Mouse (Mus musculus) MEL (cell line): Measurements from ENCODE around the gene Asb16. TPM values are rescaled to one million over a fixed set of nuclear protein-coding genes. Genes with fewer than 3 reads are reported as not detected.

Experiments
- DNase-seq: peaks from one replicate; pipeline ENCODE4 v3.0.0; 2011; ENCODE audit warnings: low read depth, low spot score
- H3K27ac ChIP-seq: 2 replicates; pipeline ENCODE4 v1.5.1; 2012; ENCODE audit warnings: low read depth, mild to moderate bottlenecking, control low read depth, low read length, moderate library complexity; ENCODE audit not compliant: control insufficient read depth
- H3K27me3 ChIP-seq, 2 experiments: fragments of 150-350 bp in 1 of 2; sonication (generic) in 1 of 2; 2 replicates each; pipeline ENCODE4 v1.6.1; 2012; ENCODE audit warnings: low read length in 2 of 2, mild to moderate bottlenecking in 2 of 2, improper control_type of control experiment in 1 of 2, moderate library complexity in 1 of 2; ENCODE audit not compliant: insufficient read depth in 2 of 2, control insufficient read depth in 1 of 2
- H3K36me3 ChIP-seq, 2 experiments: 2 replicates each; pipeline ENCODE4 v1.6.1; 2012 to 2014; ENCODE audit warnings: low read length in 2 of 2, improper control_type of control experiment in 1 of 2, inconsistent platforms in 1 of 2, mild to moderate bottlenecking in 1 of 2; ENCODE audit not compliant: insufficient read depth in 2 of 2, control insufficient read depth in 1 of 2
- H3K4me1 ChIP-seq, 2 experiments: fragments of 150-350 bp in 1 of 2; sonication (generic) in 1 of 2; 2 replicates each; pipeline ENCODE4 v1.6.1; 2012; ENCODE audit warnings: low read length in 2 of 2, improper control_type of control experiment in 1 of 2, mild to moderate bottlenecking in 1 of 2; ENCODE audit not compliant: insufficient read depth in 2 of 2, control insufficient read depth in 1 of 2
- H3K4me3 ChIP-seq, 2 experiments: fragments of 150-350 bp in 1 of 2; sonication (generic) in 1 of 2; 2 replicates each; pipeline ENCODE4 v1.5.1; 2012; ENCODE audit warnings: low read depth in 2 of 2, low read length in 2 of 2, mild to moderate bottlenecking in 2 of 2, moderate library complexity in 2 of 2, control low read depth in 1 of 2, improper control_type of control experiment in 1 of 2; ENCODE audit not compliant: control insufficient read depth in 1 of 2, insufficient read depth in 1 of 2
- H3K79me2 ChIP-seq: 2 replicates; pipeline ENCODE4 v1.6.1; 2012; ENCODE audit warnings: mild to moderate bottlenecking, low read length, moderate library complexity; ENCODE audit not compliant: control insufficient read depth, poor library complexity, insufficient read depth
- H3K9ac ChIP-seq: 2 replicates; pipeline ENCODE4 v1.6.1; 2012; ENCODE audit warnings: low read depth, mild to moderate bottlenecking, control low read depth, low read length, moderate library complexity; ENCODE audit not compliant: control insufficient read depth, poor library complexity, severe bottlenecking
- H3K9me3 ChIP-seq: fragments of 150-350 bp; sonication (generic); replicated peaks from 2 replicates; pipeline ENCODE4 v1.6.1; 2012; ENCODE audit warnings: mild to moderate bottlenecking, low read length, improper control_type of control experiment, moderate library complexity; ENCODE audit not compliant: insufficient read depth
- BHLHE40 ChIP-seq: IDR thresholded peaks from 2 replicates; pipeline ENCODE4 v1.6.1; 2012; ENCODE audit warnings: low read depth, mild to moderate bottlenecking, inconsistent platforms, low read length, improper control_type of control experiment, borderline replicate concordance
- CHD1 ChIP-seq: IDR thresholded peaks from 2 replicates; pipeline ENCODE4 v1.6.1; 2012; ENCODE audit warnings: low read depth, mild to moderate bottlenecking, inconsistent platforms, low read length, improper control_type of control experiment
- CHD2 ChIP-seq: IDR thresholded peaks from 2 replicates; pipeline ENCODE4 v1.6.1; 2011; ENCODE audit warnings: low read length, improper control_type of control experiment
- CTCF ChIP-seq, 3 experiments: IDR thresholded peaks in 2 of 3; conservative IDR thresholded peaks in 1 of 3; 2 replicates each; pipeline ENCODE4 v1.5.1; 2011 to 2012; ENCODE audit warnings: low read length in 3 of 3, low read depth in 2 of 3, mild to moderate bottlenecking in 2 of 3, improper control_type of control experiment in 1 of 3, inconsistent platforms in 1 of 3, mixed read lengths in 1 of 3, moderate library complexity in 1 of 3; ENCODE audit not compliant: control insufficient read depth in 1 of 3, insufficient read depth in 1 of 3, poor library complexity in 1 of 3, severe bottlenecking in 1 of 3
- E2F4 ChIP-seq: IDR thresholded peaks from 2 replicates; pipeline ENCODE4 v1.6.1; 2011; ENCODE audit warnings: low read depth, low read length, improper control_type of control experiment, borderline replicate concordance
- ELF1 ChIP-seq: IDR thresholded peaks from 2 replicates; pipeline ENCODE4 v1.6.1; 2014; ENCODE audit warnings: low read depth, mild to moderate bottlenecking, inconsistent platforms, low read length, improper control_type of control experiment, moderate library complexity
- EP300 ChIP-seq, 2 experiments: IDR thresholded peaks; 2 replicates each; pipeline ENCODE4 v1.6.1; 2011; ENCODE audit warnings: improper control_type of control experiment in 2 of 2, low read length in 2 of 2, low read depth in 1 of 2, mild to moderate bottlenecking in 1 of 2
- ETS1 ChIP-seq: IDR thresholded peaks from 2 replicates; pipeline ENCODE4 v1.6.1; 2012; ENCODE audit warnings: low read depth, mild to moderate bottlenecking, inconsistent platforms, low read length, improper control_type of control experiment, moderate library complexity
- GABPA ChIP-seq: IDR thresholded peaks from 2 replicates; pipeline ENCODE4 v1.6.1; 2012; ENCODE audit warnings: low read depth, mild to moderate bottlenecking, inconsistent platforms, low read length, improper control_type of control experiment, moderate library complexity
- GATA1 ChIP-seq: IDR thresholded peaks from 2 replicates; pipeline ENCODE4 v1.6.1; 2011; ENCODE audit warnings: low read depth, low read length, improper control_type of control experiment
- HCFC1 ChIP-seq: IDR thresholded peaks from 2 replicates; pipeline ENCODE4 v1.6.1; 2012; ENCODE audit warnings: low read depth, mild to moderate bottlenecking, inconsistent platforms, low read length, improper control_type of control experiment, moderate library complexity
- JUND ChIP-seq: IDR thresholded peaks from 2 replicates; pipeline ENCODE4 v1.6.1; 2011; ENCODE audit warnings: low read depth, mild to moderate bottlenecking, improper control_type of control experiment, low read length
- MAFK ChIP-seq: IDR thresholded peaks from 2 replicates; pipeline ENCODE4 v1.6.1; 2011; ENCODE audit warnings: low read depth, mild to moderate bottlenecking, low read length, improper control_type of control experiment, borderline replicate concordance
- MAX ChIP-seq: IDR thresholded peaks from 2 replicates; pipeline ENCODE4 v1.6.1; 2011; ENCODE audit warnings: low read length, improper control_type of control experiment
- MAZ ChIP-seq: IDR thresholded peaks from 2 replicates; pipeline ENCODE4 v1.6.1; 2012; ENCODE audit warnings: low read depth, mild to moderate bottlenecking, inconsistent platforms, low read length, improper control_type of control experiment
- MEF2A ChIP-seq: IDR thresholded peaks from 2 replicates; pipeline ENCODE4 v1.6.1; 2014; ENCODE audit warnings: low read depth, mild to moderate bottlenecking, inconsistent platforms, low read length, improper control_type of control experiment; ENCODE audit not compliant: poor library complexity, insufficient replicate concordance, severe bottlenecking; ENCODE audit errors: extremely low read depth
- MXI1 ChIP-seq: IDR thresholded peaks from 2 replicates; pipeline ENCODE4 v1.6.1; 2011; ENCODE audit warnings: mild to moderate bottlenecking, low read depth, low read length, improper control_type of control experiment
- MYB ChIP-seq: IDR thresholded peaks from 2 replicates; pipeline ENCODE4 v1.6.1; 2011; ENCODE audit warnings: mild to moderate bottlenecking, low read depth, low read length, improper control_type of control experiment
- MYC ChIP-seq: IDR thresholded peaks from 2 replicates; pipeline ENCODE4 v1.6.1; 2011; ENCODE audit warnings: low read depth, mild to moderate bottlenecking, low read length, improper control_type of control experiment, moderate library complexity
- NELFE ChIP-seq: IDR thresholded peaks from 2 replicates; pipeline ENCODE4 v1.6.1; 2011; ENCODE audit warnings: low read depth, low read length, improper control_type of control experiment
- NRF1 ChIP-seq: IDR thresholded peaks from 2 replicates; pipeline ENCODE4 v1.6.1; 2014; ENCODE audit warnings: low read depth, mild to moderate bottlenecking, inconsistent platforms, low read length, improper control_type of control experiment, moderate library complexity; ENCODE audit not compliant: poor library complexity, insufficient read depth, severe bottlenecking
- POLR2A ChIP-seq, 2 experiments: IDR thresholded peaks; 2 replicates each; pipeline ENCODE4 v1.6.1; 2011 to 2012; ENCODE audit warnings: low read length in 2 of 2, mild to moderate bottlenecking in 2 of 2, control low read depth in 1 of 2, improper control_type of control experiment in 1 of 2, low read depth in 1 of 2, moderate library complexity in 1 of 2; ENCODE audit not compliant: control insufficient read depth in 1 of 2, insufficient read depth in 1 of 2, poor library complexity in 1 of 2
- POLR2AphosphoS2 ChIP-seq: IDR thresholded peaks from 2 replicates; pipeline ENCODE4 v1.6.1; 2011; ENCODE audit warnings: low read length, improper control_type of control experiment
- POLR2AphosphoS5 ChIP-seq: IDR thresholded peaks from 2 replicates; pipeline ENCODE4 v1.6.1; 2012; ENCODE audit warnings: low read depth, borderline replicate concordance, mild to moderate bottlenecking, inconsistent platforms, low read length, moderate library complexity, mixed read lengths
- RAD21 ChIP-seq: IDR thresholded peaks from 2 replicates; pipeline ENCODE4 v1.6.1; 2011; ENCODE audit warnings: mild to moderate bottlenecking, low read depth, low read length, improper control_type of control experiment
- RCOR1 ChIP-seq: IDR thresholded peaks from 2 replicates; pipeline ENCODE4 v1.6.1; 2012; ENCODE audit warnings: low read depth, mild to moderate bottlenecking, inconsistent platforms, low read length, improper control_type of control experiment
- SMC3 ChIP-seq: IDR thresholded peaks from 2 replicates; pipeline ENCODE4 v1.6.1; 2011; ENCODE audit warnings: low read depth, low read length, improper control_type of control experiment
- TAL1 ChIP-seq: IDR thresholded peaks from 2 replicates; pipeline ENCODE4 v1.6.1; 2012; ENCODE audit warnings: mild to moderate bottlenecking, inconsistent platforms, low read length, moderate library complexity, mixed read lengths
- TBP ChIP-seq: IDR thresholded peaks from 2 replicates; pipeline ENCODE4 v1.8.0; 2011; ENCODE audit warnings: low read depth, low read length, improper control_type of control experiment
- TCF12 ChIP-seq: IDR thresholded peaks from 2 replicates; pipeline ENCODE4 v1.6.1; 2014; ENCODE audit warnings: low read depth, mild to moderate bottlenecking, inconsistent platforms, low read length, improper control_type of control experiment, moderate library complexity
- UBTF ChIP-seq: IDR thresholded peaks from 2 replicates; pipeline ENCODE4 v1.6.1; 2012; ENCODE audit warnings: low read depth, mild to moderate bottlenecking, inconsistent platforms, low read length, improper control_type of control experiment, moderate library complexity, borderline replicate concordance; ENCODE audit not compliant: insufficient read depth
- USF1 ChIP-seq: IDR thresholded peaks from 2 replicates; pipeline ENCODE4 v1.6.1; 2014; ENCODE audit warnings: low read depth, mild to moderate bottlenecking, inconsistent platforms, low read length, improper control_type of control experiment, moderate library complexity
- USF2 ChIP-seq, 2 experiments: IDR thresholded peaks; 2 replicates each; pipeline ENCODE4 v1.6.1; 2011 to 2012; ENCODE audit warnings: improper control_type of control experiment in 2 of 2, low read length in 2 of 2, borderline replicate concordance in 1 of 2, inconsistent platforms in 1 of 2, low read depth in 1 of 2, mild to moderate bottlenecking in 1 of 2; ENCODE audit not compliant: insufficient read depth in 1 of 2
- ZC3H11A ChIP-seq: IDR thresholded peaks from 2 replicates; pipeline ENCODE4 v1.6.1; 2012; ENCODE audit warnings: low read depth, mild to moderate bottlenecking, inconsistent platforms, low read length, improper control_type of control experiment
- ZMIZ1 ChIP-seq: IDR thresholded peaks from 2 replicates; pipeline ENCODE4 v1.6.1; 2012; ENCODE audit warnings: low read depth, mild to moderate bottlenecking, inconsistent platforms, low read length, improper control_type of control experiment, moderate library complexity
- ZNF384 ChIP-seq: IDR thresholded peaks from 2 replicates; pipeline ENCODE4 v1.6.1; 2012; ENCODE audit warnings: low read depth, mild to moderate bottlenecking, inconsistent platforms, low read length, improper control_type of control experiment
- polyA plus RNA-seq, 2 experiments: library from polyadenylated mRNA; stranded (reverse) in 1 of 2; unstranded in 1 of 2; fragments of >175 nt in 1 of 2; fragments of >200 nt in 1 of 2; gene quantifications; 2 replicates each; pipeline versions ENCODE4 v1.2.1 to v1.2.4; 2012; ENCODE audit warnings: low replicate concordance in 2 of 2, low read depth in 1 of 2; ENCODE audit not compliant: insufficient read length in 2 of 2, insufficient read depth in 1 of 2, missing spikeins in 1 of 2
- total RNA-seq: library from RNA; depleted of rRNA; stranded (reverse); fragments of 300-350 nt; gene quantifications from 2 replicates; pipeline ENCODE4 v1.2.3, GENCODE M21; 2012

The Asb16 gene
- total and polyA plus RNA-seq, 3 experiments = 4.4 to 8.5 TPM; not detected in 1

DNA sequence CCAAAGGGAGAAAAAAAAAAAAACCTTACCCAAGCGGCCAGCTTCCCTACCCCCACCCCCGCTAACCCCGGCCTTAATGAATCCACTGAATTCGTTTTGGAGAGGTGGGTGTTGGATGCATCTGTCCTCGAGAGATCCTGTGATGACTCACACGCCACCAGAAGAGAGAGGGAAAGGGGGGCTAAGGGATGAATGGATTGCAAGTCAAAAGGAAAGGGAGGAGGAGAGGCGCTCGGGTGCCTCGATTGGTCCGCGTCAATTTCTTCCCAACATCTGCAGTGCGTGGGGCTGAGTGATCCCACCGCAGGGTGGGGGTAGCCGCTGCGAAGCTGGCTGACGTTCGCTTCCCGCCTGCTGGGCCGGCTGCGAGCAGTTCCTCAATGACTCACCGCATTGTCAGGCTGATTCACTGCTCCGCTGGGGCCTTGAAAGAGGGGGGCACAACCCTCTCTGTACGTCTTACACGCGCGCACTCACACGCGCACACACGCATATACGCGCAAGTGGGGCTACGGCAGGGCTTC, 23.6 kb upstream of the Asb16 start:
- Histone ChIP-seq H3K9ac (peak overlapping the region; percentile 69), H3K4me3 (peak overlapping the region; percentile 48 to 49), H3K36me3 (peaks cover 0 to 19% of the 10 kb centered on the region in 2 experiments; a peak in 2 of 4 replicates), H3K9me3 (no peaks in the 10 kb centered on the region), H3K4me1 (peaks cover 0 to 22% of the 10 kb centered on the region in 2 experiments), H3K27ac (peak overlapping the region; percentile 58), H3K79me2 (peaks cover 11% of the 10 kb centered on the region), H3K27me3 (no peaks in the 10 kb centered on the region)
- peak; percentile 96 for DNase-seq
- TF ChIP-seq MXI1 = peak; percentile 69
- no peak for TF ChIP-seq CHD2
- peak; percentile 60 for TF ChIP-seq TBP
- TF ChIP-seq MYC = peak; percentile 92
- TF ChIP-seq CTCF (IDR thresholded peaks at IDR 0.05 in 2 of 3, conservative IDR thresholded peaks at IDR 0.05 in 1 of 3; ENCODE audit: control insufficient read depth in 1 of 3, insufficient read depth in 1 of 3, low read depth in 2 of 3, low read length in 3 of 3, poor library complexity in 1 of 3, severe bottlenecking in 1 of 3) = peak in 1 of 3 experiments; percentile 2; a peak in 2 of 6 replicates
- TF ChIP-seq MEF2A = no peak
- TF ChIP-seq USF1 = no peak
- no peak for TF ChIP-seq RAD21
- TF ChIP-seq GATA1 = no peak
- peak; percentile 90 for TF ChIP-seq ZNF384
- peak; percentile 91; the same call in 1 of the 2 replicates for TF ChIP-seq JUND
- TF ChIP-seq TCF12 = peak; percentile 9; the same call in 1 of the 2 replicates
- TF ChIP-seq BHLHE40 = no peak
- TF ChIP-seq USF2 (IDR thresholded peaks at IDR 0.05; ENCODE audit: borderline replicate concordance in 1 of 2, insufficient read depth in 1 of 2, low read depth in 1 of 2, low read length in 2 of 2) = no peak
- peak; percentile 8; the same call in 1 of the 2 replicates for TF ChIP-seq SMC3
- peak; percentile 6; the same call in 1 of the 2 replicates for TF ChIP-seq TAL1
- TF ChIP-seq HCFC1 = peak; percentile 50; the same call in 1 of the 2 replicates
- TF ChIP-seq NRF1 = peak; percentile 59
- TF ChIP-seq POLR2A (IDR thresholded peaks at IDR 0.05; ENCODE audit: control insufficient read depth in 1 of 2, insufficient read depth in 1 of 2, low read depth in 1 of 2, low read length in 2 of 2, poor library complexity in 1 of 2) = peak; percentile 20 to 61; a peak in 2 of 4 replicates
- TF ChIP-seq E2F4 = peak; percentile 91; the same call in 1 of the 2 replicates
- TF ChIP-seq NELFE = peak; percentile 72
- peak; percentile 51 to 76 for TF ChIP-seq EP300 (IDR thresholded peaks at IDR 0.05; ENCODE audit: low read depth in 1 of 2, low read length in 2 of 2)
- 0 out of 2 replicates have a peak, but pooled peaks have one; percentile 20 for TF ChIP-seq ELF1
- TF ChIP-seq CHD1 = no peak
- no peak for TF ChIP-seq ZMIZ1
- no peak for TF ChIP-seq POLR2AphosphoS2
- TF ChIP-seq RCOR1 = 0 out of 2 replicates have a peak, but pooled peaks have one; percentile 36
- no peak for TF ChIP-seq ZC3H11A
- TF ChIP-seq MAX = peak; percentile 86
- no peak for TF ChIP-seq GABPA
- TF ChIP-seq ETS1 = peak; percentile 92
- peak; percentile 18; the same call in 1 of the 2 replicates for TF ChIP-seq POLR2AphosphoS5
- peak; percentile 93; the same call in 1 of the 2 replicates for TF ChIP-seq MAZ
- TF ChIP-seq UBTF = peak; percentile 85; the same call in 1 of the 2 replicates
- TF ChIP-seq MYB = no peak
- TF ChIP-seq MAFK = no peak
